Mouse (Mus musculus) liver, embryonic 14.5 days (tissue): ENCODE results near the gene Perp.

Experiments
- CTCF ChIP-seq: IDR thresholded peaks from 2 replicates; pipeline ENCODE4 v1.5.1; 2016; ENCODE audit warnings: antibody characterized with exemption, low read depth, control low read depth
- EP300 ChIP-seq: IDR thresholded peaks from 2 replicates; pipeline ENCODE4 v1.6.1; 2016; ENCODE audit warnings: antibody characterized with exemption, low read depth

DNA sequence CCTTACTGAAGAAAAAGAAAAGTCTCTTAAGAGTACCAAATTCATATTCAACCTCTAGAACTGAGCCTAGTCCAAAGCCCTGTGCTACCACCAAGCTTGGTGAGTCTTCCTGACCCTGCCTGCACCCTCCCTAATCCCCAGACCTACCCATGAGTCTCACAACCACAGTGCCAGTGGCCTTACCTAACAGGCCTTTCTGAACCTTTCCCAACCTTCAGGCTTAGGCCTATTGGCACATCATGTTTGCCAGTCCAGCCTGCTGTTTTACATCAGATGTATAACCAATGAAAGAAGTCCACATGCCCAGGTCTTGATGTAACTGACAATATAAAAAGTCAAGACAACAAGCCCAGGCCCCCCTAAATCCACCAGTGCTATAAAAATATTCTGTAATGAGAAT lies 19.7 kb upstream of the Perp start:
- no peak for TF ChIP-seq CTCF
- TF ChIP-seq EP300, result no peak
